Comparison of ENCODE assay signal across 28 mouse cellular contexts in genomic region chr1:167547248-167547647, GRCm38 (mm10). TPM values are rescaled to one million over a fixed set of nuclear protein-coding genes. Genes with fewer than 3 reads are reported as not detected.
DNase-seq lines count a peak whose midpoint lies in the region; ATAC-seq and TF ChIP-seq lines count a peak whose summit lies in the region.
"Had no signal": no experiment of that assay in that cellular context is flagged by ENCODE, and none has a peak within 500 bp of the region (broad histone marks: within the 10 kb centered on the region; RNA-seq: fewer than 3 reads in every experiment).

No protein-coding gene starts in this region.

- WGBS in liver, embryonic 14.5 days (ENCODE audit: insufficient replicate concordance) = 21% methylated on average over 5 of the region's 5 CpGs
- 90% methylated on average over 5 of the region's 5 CpGs for WGBS in hindbrain, embryonic 10.5 days

- no peak overlapping the region for H3K4me3 ChIP-seq in liver, embryonic 14.5 days (ENCODE audit: insufficient read depth in 1 of 2, low read depth in 2 of 2, low read length in 2 of 2)
- H3K4me3 ChIP-seq in hindbrain, embryonic 10.5 days = no peak overlapping the region
- H3K4me3 ChIP-seq: gastrocnemius, adult 2 months; heart, embryonic 15.5 days; hindbrain, embryonic 13.5 days; limb, embryonic 13.5 days had no signal

- H3K36me3 ChIP-seq in liver, embryonic 14.5 days (replicated peaks; ENCODE audit: control insufficient read depth, insufficient read depth, low read depth) = no peaks in the 10 kb centered on the region
- H3K36me3 ChIP-seq in hindbrain, embryonic 10.5 days = no peaks in the 10 kb centered on the region
- H3K36me3 ChIP-seq: heart, embryonic 15.5 days; hindbrain, embryonic 13.5 days; limb, embryonic 13.5 days had no signal

- ATAC-seq in liver, embryonic 14.5 days (ENCODE audit: insufficient read depth) = peak; percentile 72; the same call in 1 of the 2 replicates
- peak; percentile 72 for ATAC-seq in megakaryocyte-erythroid progenitor cell, adult 5-6 weeks (replicated peaks; ENCODE audit: low FRiP score, low TSS enrichment, poor library complexity, severe bottlenecking)
- ATAC-seq: CD4-positive, CD25-positive, alpha-beta regulatory T cell, adult 4 months; forebrain, embryonic 14.5 days; intestine, postnatal 0 days; midbrain, embryonic 16.5 days had no signal

- intact Hi-C loops in gastrocnemius, postnatal 14 days (cut with DNase I; ENCODE audit: low total_unique reads) = no loop called here

- TF ChIP-seq CTCF in liver, embryonic 14.5 days (IDR thresholded peaks at IDR 0.05; ENCODE audit: low read depth) = no peak

- no peak overlapping the region for H3K27ac ChIP-seq in liver, embryonic 14.5 days
- no peak overlapping the region for H3K27ac ChIP-seq in hindbrain, embryonic 10.5 days
- H3K27ac ChIP-seq: gastrocnemius, adult 2 months; heart, embryonic 15.5 days; hindbrain, embryonic 13.5 days; limb, embryonic 13.5 days; macrophage had no signal

- peaks cover 0 to 24% of the 10 kb centered on the region in 2 experiments; a peak in 2 of 4 replicates for H3K4me1 ChIP-seq in liver, embryonic 14.5 days (replicated peaks; ENCODE audit: control insufficient read depth in 2 of 2, insufficient read depth in 2 of 2, low read length in 1 of 2)
- H3K4me1 ChIP-seq in hindbrain, embryonic 10.5 days (replicated peaks) = peaks cover 11% of the 10 kb centered on the region; the same call in 1 of the 2 replicates

- H3K4me2 ChIP-seq in liver, embryonic 14.5 days (ENCODE audit: low read depth) = no peak overlapping the region
- H3K4me2 ChIP-seq: heart, embryonic 15.5 days; hindbrain, embryonic 13.5 days; limb, embryonic 13.5 days; midbrain, embryonic 11.5 days had no signal

- DNase-seq in thymus, postnatal 0 days (ENCODE audit: low spot score) = peak; percentile 58
- no peak for DNase-seq in thymus, postnatal 36 days
- peak; percentile 23 for DNase-seq in liver
- DNase-seq in liver, embryonic 14.5 days (ENCODE audit: low read depth in 3 of 3, low spot score in 3 of 3) = peak in 1 of 3 experiments; percentile 28
- DNase-seq in hindbrain, embryonic 10.5 days (ENCODE audit: low spot score) = no peak
- DNase-seq in left cerebral cortex, adult 11 months (ENCODE audit: low spot score) = no peak
- no peak for DNase-seq in gastrocnemius, postnatal 14 days
- DNase-seq: adrenal gland, postnatal 36 days; cerebellum, adult 18-20 months; cerebellum, postnatal 14 days; gastrocnemius, adult 2 months; heart, postnatal 36 days; kidney, adult 9 months; kidney, postnatal 14 days; lung, adult 2 months; lung, postnatal 10 days; right cerebral cortex, adult 18-20 months; spleen, adult 18-20 months had no signal

- no peaks in the 10 kb centered on the region for H3K9me3 ChIP-seq in liver, embryonic 14.5 days (ENCODE audit: control insufficient read depth, low read length)
- H3K9me3 ChIP-seq in hindbrain, embryonic 10.5 days = no peaks in the 10 kb centered on the region
- H3K9me3 ChIP-seq: heart, embryonic 15.5 days; hindbrain, embryonic 13.5 days; limb, embryonic 13.5 days had no signal

- no peaks in the 10 kb centered on the region for H3K27me3 ChIP-seq in liver, embryonic 14.5 days (ENCODE audit: control insufficient read depth, insufficient read depth, low read length)
- H3K27me3 ChIP-seq in hindbrain, embryonic 10.5 days (ENCODE audit: insufficient read depth, poor library complexity, severe bottlenecking) = no peaks in the 10 kb centered on the region
- H3K27me3 ChIP-seq: heart, embryonic 15.5 days; hindbrain, embryonic 13.5 days had no signal

- TF ChIP-seq EP300 in liver, embryonic 14.5 days (IDR thresholded peaks at IDR 0.05; ENCODE audit: low read depth) = peak; percentile 44; the same call in 1 of the 2 replicates

- no peak overlapping the region for H3K9ac ChIP-seq in liver, embryonic 14.5 days (replicated peaks)
- H3K9ac ChIP-seq: heart, embryonic 15.5 days; hindbrain, embryonic 13.5 days; limb, embryonic 13.5 days had no signal

RNA-seq across cellular contexts. Expression of gene Rxrg, which starts 50.9 kb away (rescaled TPM):
- polyA plus RNA-seq in thymus, postnatal 0 days (2015; fragmentation: Nextera tagmentation; extraction: Ambion mirVana) = 0.44 and 0.99 TPM in 2 replicates
- polyA plus RNA-seq in liver, embryonic 14.5 days (2012; rRNA removed) = 0.03 and 0.05 TPM in 2 replicates
- polyA plus RNA-seq in liver, embryonic 14.5 days (2014; fragmentation: Nextera tagmentation; extraction: Ambion mirVana) = not detected in 2 replicates
- total RNA-seq in megakaryocyte-erythroid progenitor cell, adult 5-6 weeks (2014; fragmentation: Nextera tagmentation) = not detected in 2 replicates
- 0.53 and 1.0 TPM in 2 replicates for total RNA-seq in megakaryocyte-erythroid progenitor cell, adult 5-6 weeks (2017)
- 5.1 and 6.7 TPM in 2 replicates for polyA plus RNA-seq in hindbrain, embryonic 10.5 days (2016; fragmentation: Nextera tagmentation; extraction: Ambion mirVana)
- 10 to 100 TPM; 26.4 to 31.0 TPM for total RNA-seq in gastrocnemius, postnatal 14 days (2021)
- polyA plus RNA-seq: CD4-positive, CD25-positive, alpha-beta regulatory T cell, adult 4 months; macrophage had no signal

Comparison
In these comparisons a context has a peak if more than half of its experiments do, and no peak if none do; other contexts are left out.
1. DNase-seq: peak in thymus, postnatal 0 days (single experiment) and liver (single experiment); none in thymus, postnatal 36 days (0 of 2), hindbrain, embryonic 10.5 days (single experiment), left cerebral cortex, adult 11 months (single experiment) and gastrocnemius, postnatal 14 days (single experiment).